Mouse (Mus musculus) limb, embryonic 10.5 days (tissue): ENCODE results near the gene Cry2. TPM values are rescaled to one million over a fixed set of nuclear protein-coding genes. Genes with fewer than 3 reads are reported as not detected.

Experiments
- DNase-seq: peaks from one replicate; pipeline ENCODE4 v3.0.0-alpha.2; 2017; ENCODE audit warnings: low spot score
- H3K27ac ChIP-seq: fragments of 300-500 bp; sonication (generic); 2 replicates; pipeline ENCODE4 v1.5.1; 2016; ENCODE audit warnings: mild to moderate bottlenecking
- H3K27me3 ChIP-seq: fragments of 300-500 bp; sonication (generic); 2 replicates; pipeline ENCODE4 v1.6.1; 2016; ENCODE audit warnings: low read depth, mild to moderate bottlenecking; ENCODE audit not compliant: poor library complexity, severe bottlenecking
- H3K36me3 ChIP-seq: fragments of 300-500 bp; sonication (generic); 2 replicates; pipeline ENCODE4 v1.6.1; 2016; ENCODE audit warnings: mild to moderate bottlenecking, moderate library complexity
- H3K4me1 ChIP-seq: fragments of 300-500 bp; sonication (generic); 2 replicates; pipeline ENCODE4 v1.6.1; 2016
- H3K4me3 ChIP-seq: fragments of 300-500 bp; sonication (generic); 2 replicates; pipeline ENCODE4 v1.5.1; 2016; ENCODE audit warnings: mild to moderate bottlenecking, moderate library complexity
- H3K9me3 ChIP-seq: fragments of 300-500 bp; sonication (generic); replicated peaks from 2 replicates; pipeline ENCODE4 v1.6.1; 2016; ENCODE audit warnings: mild to moderate bottlenecking
- WGBS: fragments of 180-500 bp; shearing (Covaris S2); methylation state at CpG from one replicate; pipeline ENCODE4 v1.1.7; 2016; 5-methylcytosine and 5-hydroxymethylcytosine counted together
- polyA plus RNA-seq: library from polyadenylated mRNA; unstranded; fragments of >200 nt; fragmentation: Nextera tagmentation; extraction: Ambion mirVana; gene quantifications from 2 replicates; pipeline ENCODE4 v1.2.1, GENCODE M21; 2016

Gene Cry2
- polyA plus RNA-seq, 1 experiment from 2014 or later = 25.2 TPM

DNA sequence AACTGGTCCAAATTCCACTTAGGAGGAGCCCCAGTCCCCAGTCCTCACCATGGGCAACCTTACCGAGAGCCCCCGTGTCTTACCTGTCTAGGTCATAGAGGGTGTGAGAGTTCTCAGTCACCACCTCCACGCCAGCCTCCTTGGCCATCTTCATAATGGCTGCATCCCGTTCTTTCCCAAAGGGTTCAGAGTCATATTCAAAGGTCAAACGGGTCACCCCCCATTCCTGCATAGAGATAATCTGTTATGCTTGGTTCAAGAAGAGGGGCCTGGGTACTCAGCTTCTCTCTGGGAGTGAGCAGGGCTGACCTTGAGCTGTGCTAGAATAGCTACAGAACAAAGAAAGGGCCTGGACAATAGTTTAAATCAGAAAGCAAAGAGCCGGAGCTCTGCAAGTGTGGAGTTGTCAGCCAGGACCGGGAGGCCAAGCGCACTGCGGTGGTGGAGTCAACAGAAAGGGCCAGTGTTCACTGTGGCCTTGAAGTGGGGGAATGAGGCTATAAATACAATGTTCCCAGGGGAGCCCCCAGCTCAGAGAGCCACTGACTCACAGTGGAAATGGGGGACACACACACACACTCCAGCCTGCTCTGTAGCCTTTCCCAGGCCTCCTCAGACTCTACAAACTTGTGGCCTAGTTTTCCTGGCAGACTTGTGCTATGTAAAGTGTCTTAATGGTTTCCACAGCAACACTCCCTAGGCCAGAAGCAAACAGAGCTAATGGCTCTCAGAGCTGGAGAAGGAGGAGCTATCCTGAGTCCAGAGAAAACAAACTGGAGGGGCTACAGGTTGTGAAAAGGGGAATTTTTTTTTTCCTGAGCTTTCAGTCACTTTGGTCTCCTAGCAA is 9.2 kb downstream of the Cry2 start:
- H3K4me1 ChIP-seq = peaks cover 7% of the 10 kb centered on the region; the same call in 1 of the 2 replicates
- no peak for DNase-seq
- H3K36me3 ChIP-seq = peaks cover 71% of the 10 kb centered on the region
- no peaks in the 10 kb centered on the region for H3K27me3 ChIP-seq
- H3K4me3 ChIP-seq = no peak overlapping the region
- H3K27ac ChIP-seq = no peak overlapping the region
- WGBS = 92% methylated on average over 9 of the region's 9 CpGs
- no peaks in the 10 kb centered on the region for H3K9me3 ChIP-seq

GRCm38 (mm10) chr2:92423702-92424461 is 10.0 kb downstream of the Cry2 start:
- Histone ChIP-seq H3K4me1 (peaks cover 7% of the 10 kb centered on the region; the same call in 1 of the 2 replicates), H3K27ac (no peak overlapping the region), H3K9me3 (no peaks in the 10 kb centered on the region), H3K36me3 (peaks cover 79% of the 10 kb centered on the region), H3K27me3 (no peaks in the 10 kb centered on the region), H3K4me3 (no peak overlapping the region)
- WGBS = 89% methylated on average over 9 of the region's 9 CpGs
- no peak for DNase-seq

GRCm38 (mm10) chr2:92423156-92423555 is 10.7 kb downstream of the Cry2 start:
- 96% methylated on average over 9 of the region's 9 CpGs for WGBS
- Histone ChIP-seq H3K36me3 (peaks cover 86% of the 10 kb centered on the region), H3K4me1 (peaks cover 6% of the 10 kb centered on the region; the same call in 1 of the 2 replicates), H3K9me3 (no peaks in the 10 kb centered on the region), H3K4me3 (no peak overlapping the region), H3K27ac (no peak overlapping the region), H3K27me3 (no peaks in the 10 kb centered on the region)
- DNase-seq = no peak

GRCm38 (mm10) chr2:92422388-92423135 is 11.3 kb downstream of the Cry2 start:
- Histone ChIP-seq H3K27me3 (no peaks in the 10 kb centered on the region), H3K27ac (no peak overlapping the region), H3K36me3 (peaks cover 92% of the 10 kb centered on the region), H3K4me3 (no peak overlapping the region), H3K4me1 (no peaks in the 10 kb centered on the region; the same call in 1 of the 2 replicates), H3K9me3 (no peaks in the 10 kb centered on the region)
- WGBS = 76% methylated on average over 10 of the region's 10 CpGs
- DNase-seq = no peak

GRCm38 (mm10) chr2:92421723-92422387 is 12.0 kb downstream of the Cry2 start:
- 92% methylated on average over 7 of the region's 7 CpGs for WGBS
- no peak for DNase-seq
- no peaks in the 10 kb centered on the region for H3K4me1 ChIP-seq
- no peak overlapping the region for H3K4me3 ChIP-seq
- no peaks in the 10 kb centered on the region for H3K27me3 ChIP-seq
- no peaks in the 10 kb centered on the region for H3K9me3 ChIP-seq
- H3K27ac ChIP-seq = no peak overlapping the region
- H3K36me3 ChIP-seq = peaks cover 99% of the 10 kb centered on the region

GRCm38 (mm10) chr2:92411705-92412104 is 22.1 kb downstream of the Cry2 start:
- peaks cover 97% of the 10 kb centered on the region for H3K36me3 ChIP-seq
- no peak overlapping the region for H3K27ac ChIP-seq
- H3K27me3 ChIP-seq = no peaks in the 10 kb centered on the region
- DNase-seq = no peak
- H3K4me1 ChIP-seq = no peaks in the 10 kb centered on the region
- whole genome bisulfite sequencing = 95% methylated on average over 10 of the region's 10 CpGs
- H3K4me3 ChIP-seq = no peak overlapping the region
- H3K9me3 ChIP-seq = no peaks in the 10 kb centered on the region

DNA sequence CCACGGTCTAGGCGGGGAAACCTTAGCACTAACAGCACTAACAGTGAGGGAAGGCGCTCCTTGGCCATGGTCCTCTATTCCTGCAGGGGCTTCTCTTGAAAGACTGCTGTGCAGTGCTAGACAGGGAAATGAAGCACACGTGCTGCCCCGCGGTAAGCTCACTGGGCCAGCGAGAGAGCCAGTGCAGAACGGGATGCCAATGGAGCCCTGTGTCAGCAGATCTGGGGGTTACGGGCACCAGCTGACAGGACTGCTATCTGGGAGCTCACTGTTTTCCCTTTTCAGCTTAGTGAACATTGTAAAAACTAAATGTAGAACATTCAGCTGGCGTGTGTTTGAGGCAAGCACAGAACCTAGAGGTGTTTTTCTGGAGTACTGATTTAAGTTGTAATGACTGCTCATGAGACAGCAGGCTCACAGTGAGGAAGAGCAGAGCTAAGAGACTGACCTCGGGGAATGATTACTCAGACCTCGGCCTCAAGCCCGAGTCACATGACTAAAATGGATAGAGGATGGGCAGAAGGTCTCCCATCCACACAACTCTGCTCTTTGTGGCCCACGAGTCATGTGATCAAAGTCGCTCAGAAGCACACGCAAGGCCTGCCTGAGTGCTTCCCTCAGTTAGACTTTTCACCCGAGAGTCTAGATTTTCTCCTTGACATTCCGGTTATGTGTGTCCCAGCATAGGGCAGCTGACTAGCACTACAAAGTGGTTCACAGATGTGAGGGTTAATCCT is 25.4 kb downstream of the Cry2 start:
- H3K4me3 ChIP-seq = no peak overlapping the region
- H3K36me3 ChIP-seq = peaks cover 95% of the 10 kb centered on the region
- no peak overlapping the region for H3K27ac ChIP-seq
- no peaks in the 10 kb centered on the region for H3K27me3 ChIP-seq
- WGBS = 92% methylated on average over 18 of the region's 18 CpGs
- no peaks in the 10 kb centered on the region for H3K9me3 ChIP-seq
- no peak for DNase-seq
- H3K4me1 ChIP-seq = peaks cover 3% of the 10 kb centered on the region; the same call in 1 of the 2 replicates

- H3K36me3 ChIP-seq = peaks cover 70% of the 10 kb centered on the region
- 92% methylated on average over 7 of the region's 7 CpGs for WGBS
- DNase-seq = no peak
These were observed 28.2 kb downstream of the Cry2 start for GRCm38 (mm10) chr2:92405687-92406086.

GRCm38 (mm10) chr2:92404737-92405136 is 29.1 kb downstream of the Cry2 start:
- no peak overlapping the region for H3K27ac ChIP-seq

More at GRCm38 (mm10) chr2:92405687-92406086, 28.2 kb downstream of the Cry2 start:
- no peaks in the 10 kb centered on the region for H3K9me3 ChIP-seq
- no peak overlapping the region for H3K27ac ChIP-seq
- H3K27me3 ChIP-seq = peaks cover 8% of the 10 kb centered on the region
- no peak overlapping the region for H3K4me3 ChIP-seq
- peaks cover 12% of the 10 kb centered on the region for H3K4me1 ChIP-seq

DNA sequence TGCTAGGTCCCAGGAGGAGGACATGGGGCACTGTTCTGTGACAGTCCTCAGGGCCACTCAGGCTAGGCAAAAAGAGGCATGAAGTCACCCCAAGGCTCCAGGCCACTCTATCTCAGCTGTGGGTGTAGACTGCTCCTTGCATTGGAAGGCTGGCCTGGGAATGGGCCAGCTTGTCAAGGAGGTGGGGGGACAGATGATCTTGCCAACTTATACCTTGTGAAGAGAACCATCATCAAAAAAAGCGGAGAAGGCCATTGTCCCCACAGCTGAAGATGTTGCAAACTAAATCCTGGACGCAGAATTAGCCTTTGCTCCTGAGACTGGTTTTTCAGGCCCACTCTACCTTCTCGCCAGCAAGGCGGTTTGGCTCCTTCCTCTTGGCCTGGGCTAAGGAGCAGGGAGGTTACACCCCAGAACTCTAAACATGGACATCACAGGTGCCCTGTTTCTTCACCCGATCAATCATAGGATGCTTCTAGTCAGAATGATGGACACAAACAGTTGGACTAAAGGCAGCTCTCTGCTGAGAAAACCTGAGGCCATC is 30.0 kb downstream of the Cry2 start:
- peaks cover 52% of the 10 kb centered on the region for H3K36me3 ChIP-seq
- H3K27ac ChIP-seq = no peak overlapping the region
- peaks cover 25% of the 10 kb centered on the region for H3K27me3 ChIP-seq
- H3K4me3 ChIP-seq = no peak overlapping the region
- H3K9me3 ChIP-seq = no peaks in the 10 kb centered on the region
- no peak for DNase-seq
- WGBS = 92% methylated on average over 5 of the region's 5 CpGs
- peaks cover 16% of the 10 kb centered on the region for H3K4me1 ChIP-seq

More at GRCm38 (mm10) chr2:92404737-92405136, 29.1 kb downstream of the Cry2 start:
- Histone ChIP-seq H3K9me3 (no peaks in the 10 kb centered on the region), H3K4me3 (no peak overlapping the region), H3K36me3 (peaks cover 61% of the 10 kb centered on the region), H3K4me1 (peaks cover 16% of the 10 kb centered on the region), H3K27me3 (peaks cover 17% of the 10 kb centered on the region)
- DNase-seq = no peak
- WGBS = 86% methylated on average over 6 of the region's 6 CpGs

DNA sequence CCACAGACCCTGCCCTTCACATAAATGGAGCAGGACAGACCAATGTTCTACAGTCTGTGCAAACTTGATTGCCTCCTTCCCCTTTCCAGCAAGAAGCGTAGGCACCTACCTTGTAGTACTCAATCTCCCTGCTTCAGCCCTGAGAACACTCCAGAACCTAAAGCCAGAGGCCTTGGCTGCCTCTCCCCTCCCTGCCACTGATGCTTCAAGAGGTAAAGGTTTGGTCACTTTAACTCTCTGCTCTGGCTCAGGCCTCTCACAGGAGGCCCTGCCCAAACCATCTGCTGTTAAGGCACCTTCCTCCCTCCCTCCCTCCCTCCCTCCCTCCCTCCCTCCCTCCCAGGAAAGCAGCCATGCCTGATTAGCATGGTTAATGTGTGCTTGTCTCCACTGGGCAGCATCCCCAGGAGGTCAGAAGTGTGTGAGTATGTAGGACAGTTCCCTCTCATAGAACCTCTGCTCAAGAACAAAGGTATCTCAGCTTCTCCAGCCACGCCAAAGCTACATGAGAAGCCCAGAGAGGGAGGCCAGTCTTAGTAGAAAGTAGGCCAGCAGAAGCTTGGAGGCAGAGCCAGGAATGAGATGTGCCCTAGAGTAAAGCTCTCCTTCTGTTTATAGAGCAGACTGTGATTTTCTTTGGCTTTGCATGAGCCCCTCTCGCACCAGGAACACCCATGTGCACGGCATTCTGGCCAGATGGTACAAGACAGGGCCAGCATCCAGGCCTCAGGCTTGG is 31.1 kb downstream of the Cry2 start:
- no peak for DNase-seq
- H3K4me3 ChIP-seq = no peak overlapping the region
- peaks cover 29% of the 10 kb centered on the region for H3K27me3 ChIP-seq
- H3K9me3 ChIP-seq = no peaks in the 10 kb centered on the region
- peaks cover 16% of the 10 kb centered on the region for H3K4me1 ChIP-seq
- H3K27ac ChIP-seq = no peak overlapping the region
- H3K36me3 ChIP-seq = peaks cover 41% of the 10 kb centered on the region
- WGBS = 77% methylated on average over 4 of the region's 4 CpGs
